Comparison of ENCODE assay signal across 9 mouse cellular contexts in genomic region chr2:9882371-9882925, GRCm38 (mm10). TPM values are rescaled to one million over a fixed set of nuclear protein-coding genes. Genes with fewer than 3 reads are reported as not detected.
A peak's percentile ranks its signal among the peaks of the same experiment; 100 is the strongest.
DNase-seq lines count a peak whose midpoint lies in the region; ATAC-seq and TF ChIP-seq lines count a peak whose summit lies in the region.
"Had no signal": no experiment of that assay in that cellular context is flagged by ENCODE, and none has a peak within 500 bp of the region (broad histone marks: within the 10 kb centered on the region; RNA-seq: fewer than 3 reads in every experiment).

No protein-coding gene starts in this region.

- under 1% methylated on average over 39 of the region's 39 CpGs for WGBS in forebrain, embryonic 14.5 days
- 2% methylated on average over 39 of the region's 39 CpGs for WGBS in intestine, postnatal 0 days
- under 1% methylated on average over 39 of the region's 39 CpGs for WGBS in midbrain, embryonic 15.5 days

- H3K9ac ChIP-seq in forebrain, embryonic 14.5 days (ENCODE audit: low read length): no peak overlapping the region
- H3K9ac ChIP-seq in intestine, postnatal 0 days (ENCODE audit: low read depth, low read length): no peak overlapping the region
- H3K9ac ChIP-seq in midbrain, embryonic 15.5 days: peak overlapping the region; percentile 41

- ATAC-seq in forebrain, embryonic 14.5 days: no peak
- ATAC-seq in intestine, postnatal 0 days: no peak
- ATAC-seq in midbrain, embryonic 15.5 days (replicated peaks): no peak

- no peak for TF ChIP-seq CTCF in E14TG2a.4 (conservative IDR thresholded peaks at IDR 0.05; ENCODE audit: low read length)
- no peak for TF ChIP-seq CTCF in intestine, postnatal 0 days (IDR thresholded peaks at IDR 0.05; ENCODE audit: low read depth)

- peak overlapping the region; percentile 22; the same call in 1 of the 2 replicates for H3K4me2 ChIP-seq in forebrain, embryonic 14.5 days (ENCODE audit: low read length)
- peak overlapping the region; percentile 46 for H3K4me2 ChIP-seq in intestine, postnatal 0 days (replicated peaks; ENCODE audit: low read depth)
- H3K4me2 ChIP-seq in midbrain, embryonic 15.5 days: peak overlapping the region; percentile 67

- no peaks in the 10 kb centered on the region for H3K36me3 ChIP-seq in E14TG2a.4 (ENCODE audit: insufficient read depth, low read length)
- no peaks in the 10 kb centered on the region for H3K36me3 ChIP-seq in forebrain, embryonic 14.5 days (ENCODE audit: control insufficient read depth, insufficient read depth, low read length)
- H3K36me3 ChIP-seq in intestine, postnatal 0 days (ENCODE audit: control insufficient read depth, insufficient read depth): no peaks in the 10 kb centered on the region
- no peaks in the 10 kb centered on the region for H3K36me3 ChIP-seq in midbrain, embryonic 15.5 days (replicated peaks)

- peaks cover 68% of the 10 kb centered on the region for H3K4me1 ChIP-seq in E14TG2a.4 (replicated peaks; ENCODE audit: low read depth, low read length)
- peaks cover 4% of the 10 kb centered on the region; the same call in 1 of the 2 replicates for H3K4me1 ChIP-seq in forebrain, embryonic 14.5 days (ENCODE audit: control insufficient read depth, insufficient read depth, low read length)
- no peaks in the 10 kb centered on the region for H3K4me1 ChIP-seq in intestine, postnatal 0 days (replicated peaks; ENCODE audit: control insufficient read depth, insufficient read depth, low read length)
- peaks cover 29% of the 10 kb centered on the region for H3K4me1 ChIP-seq in midbrain, embryonic 15.5 days

- H3K9me3 ChIP-seq in E14TG2a.4 (ENCODE audit: low read length): no peaks in the 10 kb centered on the region
- H3K9me3 ChIP-seq in forebrain, embryonic 14.5 days (replicated peaks; ENCODE audit: control insufficient read depth, low read length): no peaks in the 10 kb centered on the region
- no peaks in the 10 kb centered on the region for H3K9me3 ChIP-seq in intestine, postnatal 0 days (ENCODE audit: control insufficient read depth)
- no peaks in the 10 kb centered on the region for H3K9me3 ChIP-seq in midbrain, embryonic 15.5 days

- peaks cover 98% of the 10 kb centered on the region for H3K27me3 ChIP-seq in E14TG2a.4 (ENCODE audit: insufficient read depth, low read length)
- H3K27me3 ChIP-seq in forebrain, embryonic 14.5 days (replicated peaks; ENCODE audit: control insufficient read depth, insufficient read depth, low read length): peaks cover 90% of the 10 kb centered on the region
- H3K27me3 ChIP-seq in intestine, postnatal 0 days (replicated peaks; ENCODE audit: control insufficient read depth, insufficient read depth, low read length): peaks cover 89% of the 10 kb centered on the region
- H3K27me3 ChIP-seq in midbrain, embryonic 15.5 days (replicated peaks): peaks cover 52% of the 10 kb centered on the region

- DNase-seq in cerebellum, postnatal 10 days: peak; percentile 38 to 56
- DNase-seq in cerebellum, adult 9-11 months: no peak
- peak; percentile 63 for DNase-seq in forebrain, embryonic 14.5 days (ENCODE audit: low spot score)
- DNase-seq in layer of hippocampus, postnatal 10 days (ENCODE audit: low spot score in 2 of 2): no peak
- no peak for DNase-seq in cerebellum, adult 11-12 months

- H3K27ac ChIP-seq in forebrain, embryonic 14.5 days (ENCODE audit: low read depth, low read length): no peak overlapping the region
- no peak overlapping the region for H3K27ac ChIP-seq in intestine, postnatal 0 days (ENCODE audit: low read depth, low read length)
- H3K27ac ChIP-seq in midbrain, embryonic 15.5 days: peak overlapping the region; percentile 81

- peak overlapping the region; percentile 51 for H3K4me3 ChIP-seq in E14TG2a.4 (replicated peaks; ENCODE audit: low read length)
- H3K4me3 ChIP-seq in forebrain, embryonic 14.5 days (ENCODE audit: low read depth, low read length): peak overlapping the region; percentile 9; the same call in 1 of the 2 replicates
- H3K4me3 ChIP-seq in intestine, postnatal 0 days (ENCODE audit: low read depth, low read length): peak overlapping the region; percentile 32
- H3K4me3 ChIP-seq in midbrain, embryonic 15.5 days: peak overlapping the region; percentile 43

RNA-seq across cellular contexts. Expression of gene 4930412O13Rik, which starts 1.4 kb away (rescaled TPM):
- 0.19 TPM in 1 of 2 replicates, not detected in the other for polyA plus RNA-seq in forebrain, embryonic 14.5 days (2014; fragmentation: Nextera tagmentation; extraction: Ambion mirVana)
- not detected in 2 replicates for polyA plus RNA-seq in intestine, postnatal 0 days (2015; fragmentation: Nextera tagmentation; extraction: Ambion mirVana)
- polyA plus RNA-seq in midbrain, embryonic 15.5 days (2015; fragmentation: Nextera tagmentation; extraction: Ambion mirVana): 1.3 and 2.2 TPM in 2 replicates
- total RNA-seq in layer of hippocampus, postnatal 10 days (2021): not detected
- total RNA-seq: gastrocnemius, postnatal 36 days had no signal

RNA-seq across cellular contexts. Expression of gene 9230102O04Rik, which starts 6.9 kb away (rescaled TPM):
- polyA plus RNA-seq in forebrain, embryonic 14.5 days (2014; fragmentation: Nextera tagmentation; extraction: Ambion mirVana): 0.24 TPM in 1 of 2 replicates, not detected in the other
- not detected in 2 replicates for polyA plus RNA-seq in intestine, postnatal 0 days (2015; fragmentation: Nextera tagmentation; extraction: Ambion mirVana)
- polyA plus RNA-seq in midbrain, embryonic 15.5 days (2015; fragmentation: Nextera tagmentation; extraction: Ambion mirVana): 4.0 and 4.8 TPM in 2 replicates
- not detected for total RNA-seq in layer of hippocampus, postnatal 10 days (2021)
- total RNA-seq: gastrocnemius, postnatal 36 days had no signal

RNA-seq across cellular contexts. Expression of gene Gata3, which starts 7.4 kb away (rescaled TPM):
- polyA plus RNA-seq in forebrain, embryonic 14.5 days (2014; fragmentation: Nextera tagmentation; extraction: Ambion mirVana): 1.4 and 2.2 TPM in 2 replicates
- polyA plus RNA-seq in intestine, postnatal 0 days (2015; fragmentation: Nextera tagmentation; extraction: Ambion mirVana): 0.59 and 0.61 TPM in 2 replicates
- 99.1 and 116 TPM in 2 replicates for polyA plus RNA-seq in midbrain, embryonic 15.5 days (2015; fragmentation: Nextera tagmentation; extraction: Ambion mirVana)
- total RNA-seq in layer of hippocampus, postnatal 10 days (2021): 1 to 10 TPM in 1 of 2 experiments, under 1 TPM in 1; 0.78 to 1.1 TPM

Comparison
In these comparisons a context has a peak if more than half of its experiments do, and no peak if none do; other contexts are left out.
1. DNase-seq: peak in cerebellum, postnatal 10 days (2 of 2) and forebrain, embryonic 14.5 days (single experiment); none in cerebellum, adult 9-11 months (single experiment), layer of hippocampus, postnatal 10 days (0 of 2) and cerebellum, adult 11-12 months (single experiment).
2. RNA of gene Gata3, which starts 7.4 kb away (polyA plus RNA-seq): 99.1 to 116 TPM in midbrain, embryonic 15.5 days; 1.4 to 2.2 TPM in forebrain, embryonic 14.5 days and 0.59 to 0.61 TPM in intestine, postnatal 0 days; every median in the first group is over 10 times any median in the second.
3. Peak in every context shown above with its lines, with median percentiles within 50 percentile points of each other: H3K4me3 ChIP-seq and H3K4me2 ChIP-seq.